Mouse (Mus musculus) cerebral cortex, adult 2 months (tissue): ENCODE measurements around the gene Gm21095.

Source experiments
- WGBS: fragments of 180-500 bp; shearing (Covaris S2); methylation state at CpG from one replicate; pipeline ENCODE4 v1.1.7; 2018; 5-methylcytosine and 5-hydroxymethylcytosine counted together

Gene Gm21095

DNA sequence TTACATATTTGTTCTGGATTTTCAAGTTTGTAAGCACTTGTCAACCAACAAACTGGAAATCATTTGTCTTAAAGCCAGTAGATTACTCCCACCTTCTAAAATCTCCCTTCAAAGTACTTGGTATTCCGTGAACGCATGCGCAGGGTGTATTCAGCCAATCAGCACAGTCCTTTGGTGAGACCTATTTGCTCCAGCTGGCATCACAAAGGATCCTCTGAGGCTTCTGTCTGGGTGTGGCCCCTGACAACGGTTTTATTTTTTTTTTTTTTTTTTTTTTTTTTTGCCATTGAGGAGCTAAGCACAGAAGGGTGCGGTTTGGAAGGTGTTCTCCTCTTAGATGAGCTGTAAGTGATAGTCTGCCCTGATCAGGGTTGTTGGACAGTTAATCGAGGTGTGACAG, at the start of gene Gm21095:
Gene Gm21095 (plus strand): TSS at position 301 of the 400 bp plus-strand sequence.
- WGBS = 43% methylated on average over 1 of the region's 6 CpGs
